Mouse (Mus musculus): ENCODE results near the gene Cadm1. TPM values are rescaled to one million over a fixed set of nuclear protein-coding genes. Genes with fewer than 3 reads are reported as not detected.

The Cadm1 gene
- polyA plus RNA-seq, 1 experiment: 9.3 TPM

DNA sequence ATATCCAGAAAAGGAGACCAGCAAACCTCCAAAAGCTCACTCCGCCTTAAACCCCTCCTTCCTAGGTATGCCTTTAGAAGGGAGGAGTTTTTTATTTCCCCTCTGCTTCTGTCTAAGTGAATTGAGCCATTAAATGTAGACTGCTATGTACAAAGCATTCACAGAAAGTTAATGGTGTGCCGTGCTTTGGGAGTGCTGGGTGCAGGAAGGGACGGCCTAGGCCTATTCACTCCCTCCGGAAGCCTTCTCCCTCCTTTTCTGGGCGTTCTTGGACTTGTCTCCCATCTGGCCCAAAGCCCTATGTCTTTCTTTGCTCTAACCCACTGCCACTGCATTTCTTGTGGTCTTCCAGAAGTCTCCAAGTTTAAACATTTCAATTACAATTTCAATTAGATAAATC lies 268.5 kb downstream of the Cadm1 start:
- Histone ChIP-seq H3ac (ENCODE audit: control insufficient read depth, insufficient read length) (no peak overlapping the region), H3K36me3 (ENCODE audit: control insufficient read depth, insufficient read depth) (no peaks in the 10 kb centered on the region), H3K27me3 (ENCODE audit: control insufficient read depth, insufficient read depth, insufficient read length) (no peaks in the 10 kb centered on the region), H3K79me2 (ENCODE audit: control insufficient read depth, insufficient read depth) (no peaks in the 10 kb centered on the region), H3K4me3 (no peak overlapping the region), H3K4me2 (ENCODE audit: low read depth) (no peak overlapping the region)
- TF ChIP-seq CEBPB (IDR thresholded peaks at IDR 0.05; ENCODE audit: insufficient read depth, poor library complexity, severe bottlenecking) (no peak), USF1 (IDR thresholded peaks at IDR 0.05; ENCODE audit: low read depth) (no peak), MAX (IDR thresholded peaks at IDR 0.05; ENCODE audit: low read depth) (no peak), MYOD1 (IDR thresholded peaks at IDR 0.05; ENCODE audit: control insufficient read depth in 1 of 3, insufficient read length in 2 of 3, low read depth in 2 of 3) (no peak), E2F4 (IDR thresholded peaks at IDR 0.05; ENCODE audit: insufficient read depth) (no peak), POLR2A (IDR thresholded peaks at IDR 0.05; ENCODE audit: insufficient read length, low read depth) (no peak), SRF (IDR thresholded peaks at IDR 0.05; ENCODE audit: control insufficient read depth, insufficient read length, low read depth) (no peak), TCF12 (IDR thresholded peaks at IDR 0.05; ENCODE audit: insufficient read depth, poor library complexity, severe bottlenecking) (no peak), REST (IDR thresholded peaks at IDR 0.05; ENCODE audit: insufficient read depth, insufficient read length) (no peak), TCF3 (IDR thresholded peaks at IDR 0.05; ENCODE audit: insufficient read length, low read depth) (no peak), POLR2AphosphoS2 (IDR thresholded peaks at IDR 0.05; ENCODE audit: insufficient read length, low read depth) (no peak), MYOG (IDR thresholded peaks at IDR 0.05; ENCODE audit: control insufficient read depth in 1 of 3, insufficient read depth in 1 of 3, insufficient read length in 2 of 3, low read depth in 2 of 3) (no peak)

DNA sequence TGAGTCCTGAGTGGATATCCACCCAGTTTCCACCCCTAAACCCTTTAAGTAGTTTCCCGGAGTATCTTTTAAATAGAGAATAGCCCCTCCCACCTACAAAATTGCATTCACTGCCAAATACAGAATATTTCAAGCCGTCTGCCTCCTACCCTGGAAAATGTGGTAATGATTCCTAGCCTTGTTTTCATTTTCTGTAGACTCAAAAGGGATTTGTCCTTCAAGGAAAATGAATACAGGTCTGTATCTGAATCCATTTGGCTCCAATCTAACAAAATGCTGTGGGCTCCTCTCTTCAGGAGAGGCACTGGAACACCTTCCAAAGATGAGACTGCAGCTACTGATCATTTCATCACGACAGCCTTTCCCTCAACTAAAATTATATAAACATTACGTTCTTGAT lies 271.3 kb downstream of the Cadm1 start:
- H3K4me2 ChIP-seq (ENCODE audit: low read depth): no peak overlapping the region
- TF ChIP-seq TCF12 (IDR thresholded peaks at IDR 0.05; ENCODE audit: insufficient read depth, poor library complexity, severe bottlenecking) (no peak), MAX (IDR thresholded peaks at IDR 0.05; ENCODE audit: low read depth) (no peak), REST (IDR thresholded peaks at IDR 0.05; ENCODE audit: insufficient read depth, insufficient read length) (no peak), USF1 (IDR thresholded peaks at IDR 0.05; ENCODE audit: low read depth) (no peak), MYOG (IDR thresholded peaks at IDR 0.05; ENCODE audit: control insufficient read depth in 1 of 3, insufficient read depth in 1 of 3, insufficient read length in 2 of 3, low read depth in 2 of 3) (no peak), MYOD1 (IDR thresholded peaks at IDR 0.05; ENCODE audit: control insufficient read depth in 1 of 3, insufficient read length in 2 of 3, low read depth in 2 of 3) (no peak), TCF3 (IDR thresholded peaks at IDR 0.05; ENCODE audit: insufficient read length, low read depth) (no peak), POLR2A (IDR thresholded peaks at IDR 0.05; ENCODE audit: insufficient read length, low read depth) (no peak), CEBPB (IDR thresholded peaks at IDR 0.05; ENCODE audit: insufficient read depth, poor library complexity, severe bottlenecking) (no peak), SRF (IDR thresholded peaks at IDR 0.05; ENCODE audit: control insufficient read depth, insufficient read length, low read depth) (no peak), E2F4 (IDR thresholded peaks at IDR 0.05; ENCODE audit: insufficient read depth) (no peak), POLR2AphosphoS2 (IDR thresholded peaks at IDR 0.05; ENCODE audit: insufficient read length, low read depth) (no peak)
- no peaks in the 10 kb centered on the region for H3K36me3 ChIP-seq (ENCODE audit: control insufficient read depth, insufficient read depth)
- H3K27me3 ChIP-seq (ENCODE audit: control insufficient read depth, insufficient read depth, insufficient read length): no peaks in the 10 kb centered on the region
- no peak overlapping the region for H3ac ChIP-seq (ENCODE audit: control insufficient read depth, insufficient read length)
- H3K79me2 ChIP-seq (ENCODE audit: control insufficient read depth, insufficient read depth): no peaks in the 10 kb centered on the region
- no peak overlapping the region for H3K4me3 ChIP-seq

DNA sequence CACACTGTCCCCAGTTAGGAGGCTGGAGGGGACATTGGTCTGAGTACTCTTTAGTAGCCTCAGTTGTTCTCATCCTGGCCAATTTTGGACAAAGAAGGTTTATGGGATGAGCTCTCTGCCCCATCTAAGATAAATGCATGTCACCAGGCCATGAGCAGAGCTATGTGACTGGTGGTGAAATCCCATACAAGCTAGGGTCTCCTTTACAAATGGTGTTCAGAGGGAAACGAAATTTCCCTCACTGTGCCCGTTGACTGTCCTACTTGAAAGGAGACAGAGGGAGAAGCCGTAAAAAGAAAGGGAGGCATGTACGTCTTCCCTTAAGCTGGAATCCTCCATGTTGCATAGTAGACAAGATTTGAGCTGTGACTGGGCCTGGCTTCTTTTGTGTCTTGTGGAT lies 272.6 kb downstream of the Cadm1 start:
- Histone ChIP-seq H3ac (ENCODE audit: control insufficient read depth, insufficient read length) (no peak overlapping the region), H3K4me2 (ENCODE audit: low read depth) (no peak overlapping the region)

DNA sequence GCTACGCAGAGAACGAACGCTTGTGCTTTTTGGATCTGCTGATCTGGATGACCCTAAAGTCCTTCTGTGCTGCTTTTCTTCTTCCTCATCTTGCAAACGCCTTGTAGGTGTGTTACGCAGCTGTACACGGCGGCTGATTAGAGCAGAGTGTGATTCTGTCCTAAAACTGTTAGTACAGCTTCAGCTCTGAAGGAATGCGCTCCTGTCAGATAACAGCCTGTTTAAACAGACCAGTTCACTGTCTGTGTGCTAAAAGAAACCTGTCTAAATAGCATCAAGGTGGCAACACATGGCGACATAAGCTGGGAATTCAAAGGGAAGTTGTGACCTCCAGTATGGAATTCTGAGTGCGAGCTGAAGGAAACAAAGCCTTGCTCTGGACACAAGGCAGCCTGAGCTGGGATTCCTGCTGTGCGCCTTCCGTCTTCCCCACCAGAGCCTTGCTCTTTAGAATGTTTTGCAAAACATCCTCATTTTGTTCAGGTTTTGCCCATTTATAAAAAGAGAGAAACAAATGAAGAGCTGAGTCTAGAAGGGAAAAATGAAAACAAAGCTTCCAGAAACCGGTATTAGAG lies 273.6 kb downstream of the Cadm1 start:
- H3K79me2 ChIP-seq (ENCODE audit: control insufficient read depth, insufficient read depth): no peaks in the 10 kb centered on the region
- no peak overlapping the region for H3K4me2 ChIP-seq (ENCODE audit: low read depth)
- H3K4me3 ChIP-seq: no peak overlapping the region
- H3K27me3 ChIP-seq (ENCODE audit: control insufficient read depth, insufficient read depth, insufficient read length): no peaks in the 10 kb centered on the region
- no peak for TF ChIP-seq MYOG (IDR thresholded peaks at IDR 0.05; ENCODE audit: control insufficient read depth in 1 of 3, insufficient read depth in 1 of 3, insufficient read length in 2 of 3, low read depth in 2 of 3)
- no peak for TF ChIP-seq POLR2A (IDR thresholded peaks at IDR 0.05; ENCODE audit: insufficient read length, low read depth)
- no peaks in the 10 kb centered on the region for H3K36me3 ChIP-seq (ENCODE audit: control insufficient read depth, insufficient read depth)
- H3ac ChIP-seq (ENCODE audit: control insufficient read depth, insufficient read length): no peak overlapping the region

More for the DNA sequence above, 272.6 kb downstream of the Cadm1 start:
- H3K36me3 ChIP-seq (ENCODE audit: control insufficient read depth, insufficient read depth): no peaks in the 10 kb centered on the region
- TF ChIP-seq CEBPB (IDR thresholded peaks at IDR 0.05; ENCODE audit: insufficient read depth, poor library complexity, severe bottlenecking) (no peak), TCF12 (IDR thresholded peaks at IDR 0.05; ENCODE audit: insufficient read depth, poor library complexity, severe bottlenecking) (no peak), REST (IDR thresholded peaks at IDR 0.05; ENCODE audit: insufficient read depth, insufficient read length) (no peak), TCF3 (IDR thresholded peaks at IDR 0.05; ENCODE audit: insufficient read length, low read depth) (no peak), MAX (IDR thresholded peaks at IDR 0.05; ENCODE audit: low read depth) (no peak), POLR2AphosphoS2 (IDR thresholded peaks at IDR 0.05; ENCODE audit: insufficient read length, low read depth) (no peak), E2F4 (IDR thresholded peaks at IDR 0.05; ENCODE audit: insufficient read depth) (no peak), MYOD1 (IDR thresholded peaks at IDR 0.05; ENCODE audit: control insufficient read depth in 1 of 3, insufficient read length in 2 of 3, low read depth in 2 of 3) (no peak), SRF (IDR thresholded peaks at IDR 0.05; ENCODE audit: control insufficient read depth, insufficient read length, low read depth) (no peak), MYOG (IDR thresholded peaks at IDR 0.05; ENCODE audit: control insufficient read depth in 1 of 3, insufficient read depth in 1 of 3, insufficient read length in 2 of 3, low read depth in 2 of 3) (no peak), USF1 (IDR thresholded peaks at IDR 0.05; ENCODE audit: low read depth) (no peak), POLR2A (IDR thresholded peaks at IDR 0.05; ENCODE audit: insufficient read length, low read depth) (no peak)
- no peaks in the 10 kb centered on the region for H3K79me2 ChIP-seq (ENCODE audit: control insufficient read depth, insufficient read depth)
- no peak overlapping the region for H3K4me3 ChIP-seq
- no peaks in the 10 kb centered on the region for H3K27me3 ChIP-seq (ENCODE audit: control insufficient read depth, insufficient read depth, insufficient read length)

DNA sequence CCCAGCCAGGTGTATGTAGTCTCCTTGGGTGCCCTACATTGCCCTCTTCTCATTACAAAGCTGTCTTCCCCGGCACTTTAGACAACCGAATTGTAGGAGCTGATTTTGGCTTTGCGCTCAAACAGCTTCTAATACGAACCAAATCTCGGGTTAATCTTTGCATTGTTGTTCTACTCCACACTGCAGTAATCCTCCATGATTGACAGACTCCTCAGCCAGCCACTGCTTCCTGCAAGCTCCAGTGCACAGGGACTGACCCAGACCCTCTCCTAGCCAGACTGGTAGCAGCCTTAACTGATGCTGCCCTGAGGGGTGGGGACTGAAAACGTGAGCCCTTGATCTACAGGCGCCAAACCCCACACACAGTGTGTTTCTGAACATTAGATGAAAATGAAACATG lies 275.7 kb downstream of the Cadm1 start:
- no peaks in the 10 kb centered on the region for H3K79me2 ChIP-seq (ENCODE audit: control insufficient read depth, insufficient read depth)
- H3K4me3 ChIP-seq: no peak overlapping the region
- no peak overlapping the region for H3ac ChIP-seq (ENCODE audit: control insufficient read depth, insufficient read length)
- H3K4me2 ChIP-seq (ENCODE audit: low read depth): no peak overlapping the region
- H3K27me3 ChIP-seq (ENCODE audit: control insufficient read depth, insufficient read depth, insufficient read length): no peaks in the 10 kb centered on the region
- no peaks in the 10 kb centered on the region for H3K36me3 ChIP-seq (ENCODE audit: control insufficient read depth, insufficient read depth)
- TF ChIP-seq REST (IDR thresholded peaks at IDR 0.05; ENCODE audit: insufficient read depth, insufficient read length) (no peak), TCF12 (IDR thresholded peaks at IDR 0.05; ENCODE audit: insufficient read depth, poor library complexity, severe bottlenecking) (no peak), USF1 (IDR thresholded peaks at IDR 0.05; ENCODE audit: low read depth) (no peak), MYOD1 (IDR thresholded peaks at IDR 0.05; ENCODE audit: control insufficient read depth in 1 of 3, insufficient read length in 2 of 3, low read depth in 2 of 3) (no peak), TCF3 (IDR thresholded peaks at IDR 0.05; ENCODE audit: insufficient read length, low read depth) (no peak), POLR2AphosphoS2 (IDR thresholded peaks at IDR 0.05; ENCODE audit: insufficient read length, low read depth) (no peak), CEBPB (IDR thresholded peaks at IDR 0.05; ENCODE audit: insufficient read depth, poor library complexity, severe bottlenecking) (no peak), SRF (IDR thresholded peaks at IDR 0.05; ENCODE audit: control insufficient read depth, insufficient read length, low read depth) (no peak), MAX (IDR thresholded peaks at IDR 0.05; ENCODE audit: low read depth) (no peak), POLR2A (IDR thresholded peaks at IDR 0.05; ENCODE audit: insufficient read length, low read depth) (no peak), MYOG (IDR thresholded peaks at IDR 0.05; ENCODE audit: control insufficient read depth in 1 of 3, insufficient read depth in 1 of 3, insufficient read length in 2 of 3, low read depth in 2 of 3) (no peak), E2F4 (IDR thresholded peaks at IDR 0.05; ENCODE audit: insufficient read depth) (no peak)
